Mouse (Mus musculus): ENCODE measurements around the gene En2.

En2 gene

DNA sequence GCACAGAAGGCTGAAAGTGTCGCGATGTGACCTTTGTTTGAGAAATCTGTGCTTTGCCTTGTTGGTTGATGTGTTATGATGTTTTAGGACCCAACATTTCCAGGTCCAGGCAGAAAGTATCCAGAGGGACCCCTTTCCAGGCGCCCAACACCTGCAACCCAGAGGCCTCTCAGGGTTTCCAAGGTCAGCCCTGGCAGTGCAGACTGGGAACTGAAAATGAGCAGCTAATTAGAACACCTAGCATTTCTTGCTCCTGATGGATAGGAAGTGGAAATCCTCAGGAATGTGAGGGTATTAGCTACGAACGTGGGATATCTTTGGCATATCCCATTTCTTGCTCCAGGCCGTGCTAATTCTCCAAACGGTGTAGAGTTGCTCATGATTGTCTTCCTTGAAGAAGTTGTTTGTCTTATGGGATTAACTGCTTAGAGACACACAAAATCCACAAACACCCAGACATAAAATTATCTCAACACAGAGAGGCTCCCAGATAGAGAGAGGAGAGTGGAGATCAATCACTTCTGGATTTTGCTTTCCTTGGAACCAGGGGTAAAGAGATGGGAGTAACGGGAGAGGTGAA is 5.5 kb upstream of the En2 start:
- in situ Hi-C loops (cut with MboI, MseI) = no loop called here

- in situ Hi-C loops (cut with MboI, MseI) = no loop called here
Observed at GRCm38 (mm10) chr5:28161383-28161937, 4.0 kb upstream of the En2 start.

- in situ Hi-C loops (cut with MboI, MseI) = no loop called here
Observed at GRCm38 (mm10) chr5:28161938-28162402, 3.5 kb upstream of the En2 start.

- in situ Hi-C loops (cut with MboI, MseI) = no loop called here
Observed at GRCm38 (mm10) chr5:28163926-28164325, 1.6 kb upstream of the En2 start.

DNA sequence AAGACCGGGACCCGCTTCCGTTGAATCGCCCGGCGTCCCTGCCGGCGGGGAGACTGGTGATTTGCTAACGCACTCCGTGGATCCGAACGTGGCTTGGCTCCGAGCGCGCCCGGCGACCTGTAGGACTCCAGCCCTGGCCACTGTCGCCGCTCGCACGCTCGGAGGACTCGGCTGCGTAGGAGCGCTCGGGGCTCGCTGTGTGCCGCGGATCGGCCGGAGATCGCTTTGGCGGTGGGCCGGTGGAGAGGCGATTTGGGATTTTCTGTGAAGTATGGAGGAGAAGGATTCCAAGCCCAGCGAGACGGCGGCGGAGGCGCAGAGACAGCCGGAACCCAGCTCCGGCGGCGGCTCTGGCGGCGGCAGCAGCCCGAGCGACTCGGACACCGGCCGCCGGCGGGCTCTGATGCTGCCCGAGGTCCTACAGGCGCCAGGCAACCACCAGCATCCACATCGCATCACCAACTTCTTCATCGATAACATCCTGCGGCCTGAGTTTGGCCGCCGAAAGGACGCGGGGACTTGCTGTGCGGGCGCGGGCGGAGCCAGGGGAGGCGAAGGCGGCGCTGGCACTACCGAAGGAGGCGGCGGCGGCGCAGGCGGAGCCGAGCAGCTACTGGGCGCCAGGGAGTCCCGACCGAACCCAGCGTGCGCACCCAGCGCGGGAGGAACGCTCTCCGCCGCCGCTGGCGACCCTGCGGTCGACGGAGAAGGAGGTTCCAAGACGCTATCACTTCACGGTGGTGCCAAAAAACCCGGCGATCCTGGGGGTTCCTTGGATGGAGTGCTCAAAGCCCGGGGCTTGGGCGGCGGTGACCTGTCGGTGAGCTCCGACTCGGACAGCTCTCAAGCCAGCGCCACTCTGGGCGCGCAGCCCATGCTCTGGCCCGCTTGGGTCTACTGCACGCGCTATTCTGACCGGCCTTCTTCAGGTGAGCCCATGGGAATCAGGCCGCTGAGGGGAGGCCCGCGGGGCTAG is 1.1 kb downstream of the En2 start:
- in situ Hi-C loops (cut with MboI, MseI) = no loop called here

DNA sequence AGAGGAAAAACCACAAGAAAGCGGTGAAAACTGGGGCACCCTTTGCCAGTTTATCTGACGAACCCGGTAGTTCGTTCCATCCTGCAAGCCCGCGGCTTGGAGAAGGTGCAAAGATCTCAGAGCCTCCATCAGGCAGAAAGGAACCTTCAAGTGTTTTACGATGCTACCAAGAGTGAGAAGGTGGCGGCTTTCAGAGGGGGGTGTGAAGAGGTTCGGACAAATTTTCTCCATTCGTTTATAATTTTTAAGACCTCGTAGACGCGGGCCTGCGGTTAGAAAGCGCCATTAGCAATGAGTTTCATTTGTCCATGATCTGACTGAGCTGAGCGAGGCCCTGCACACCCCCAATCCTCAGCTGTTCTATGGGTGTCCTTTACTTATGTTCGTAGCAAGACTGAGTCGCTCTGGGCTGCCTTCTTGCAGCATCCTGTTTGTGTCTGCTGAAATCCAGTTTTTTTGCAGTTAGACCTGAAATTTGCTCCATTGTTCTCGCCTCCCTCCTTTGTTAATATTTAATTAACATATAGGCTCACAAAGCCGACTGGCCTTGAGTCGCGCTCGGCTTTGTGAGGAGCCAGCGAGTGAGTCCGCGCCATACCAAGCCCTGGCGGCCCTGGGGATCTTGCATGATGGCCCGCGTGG is 2.2 kb downstream of the En2 start:
- in situ Hi-C loops (cut with MboI, MseI) = no loop called here

GRCm38 (mm10) chr5:28168253-28169165 is 3.0 kb downstream of the En2 start:
- in situ Hi-C loops (cut with MboI, MseI) = no loop called here

- in situ Hi-C loops (cut with MboI, MseI) = no loop called here
Observed at GRCm38 (mm10) chr5:28169166-28169801, 3.8 kb downstream of the En2 start.

- in situ Hi-C loops (cut with MboI, MseI) = no loop called here
Observed at GRCm38 (mm10) chr5:28170081-28170480, 4.6 kb downstream of the En2 start.

- in situ Hi-C loops (cut with MboI, MseI) = no loop called here
Observed at GRCm38 (mm10) chr5:28170892-28171291, 5.4 kb downstream of the En2 start.

- in situ Hi-C loops (cut with MboI, MseI) = no loop called here
Observed at GRCm38 (mm10) chr5:28171667-28172066, 6.2 kb downstream of the En2 start.

DNA sequence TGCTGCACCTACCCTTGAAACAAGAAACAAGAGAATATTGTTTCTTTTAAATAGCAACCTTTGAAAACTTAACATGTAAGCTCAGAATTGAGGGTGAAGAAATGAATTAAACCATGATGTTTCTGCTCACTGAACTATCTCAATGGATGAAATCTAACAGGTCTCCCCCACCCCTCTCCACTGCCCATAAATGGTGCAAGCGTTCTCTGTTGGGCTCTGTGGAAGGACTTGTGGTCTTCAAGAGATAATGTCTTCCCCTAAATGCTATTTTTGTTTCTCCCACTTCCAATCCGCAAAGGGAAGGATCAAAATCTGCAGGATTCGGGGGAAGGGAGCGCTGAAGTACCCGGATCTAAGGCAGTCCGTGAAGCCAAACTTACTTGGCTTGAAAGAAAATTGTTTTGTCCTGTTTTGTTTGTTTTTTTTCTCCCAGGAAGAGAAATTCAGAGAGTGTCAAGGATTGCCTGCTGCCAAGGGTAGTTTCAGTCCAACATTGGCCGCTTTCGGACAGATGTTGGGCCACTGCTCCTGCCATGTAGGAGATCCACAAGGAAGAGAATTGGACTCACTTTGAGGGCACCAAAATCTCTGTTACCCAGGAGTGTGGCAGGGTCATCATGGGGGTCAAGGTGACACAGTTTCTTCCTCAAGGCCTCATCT is 6.9 kb downstream of the En2 start:
- in situ Hi-C loops (cut with MboI, MseI) = no loop called here

DNA sequence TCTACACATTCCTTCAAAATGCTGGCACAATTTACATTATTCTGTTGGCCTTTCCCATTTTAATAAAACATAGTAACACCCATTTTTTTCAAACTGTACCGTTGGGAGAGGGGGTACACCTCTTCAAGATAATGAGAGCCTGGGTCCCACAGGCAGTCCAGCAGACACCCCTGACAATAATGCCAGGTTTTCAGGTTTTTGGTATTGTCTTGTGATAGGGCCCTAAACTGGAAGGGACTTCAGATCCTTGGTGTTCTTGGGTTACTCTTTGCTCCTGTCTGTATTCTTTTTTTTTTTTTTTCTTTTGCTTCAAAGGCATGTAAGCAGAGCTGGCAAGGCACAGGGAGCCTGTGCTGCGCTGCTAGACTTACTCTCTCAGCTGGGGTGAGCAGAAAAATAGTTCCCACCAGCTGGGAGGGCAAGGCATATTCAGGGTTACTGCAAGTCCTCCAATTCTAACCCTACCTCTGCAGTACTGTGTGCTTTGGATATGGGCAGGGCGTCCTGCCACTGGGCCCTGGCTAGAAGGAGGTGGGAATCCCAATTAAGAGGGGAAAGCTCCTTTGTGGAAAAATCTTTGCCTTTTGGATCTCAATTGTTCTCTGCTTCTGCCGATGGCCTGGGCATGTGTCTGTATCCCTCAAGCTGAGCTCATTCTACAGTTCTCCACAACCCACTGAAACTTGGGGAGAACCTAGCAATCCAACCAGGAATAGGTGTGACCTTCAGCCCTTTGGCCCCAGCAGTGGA is 7.6 kb downstream of the En2 start:
- in situ Hi-C loops (cut with MboI, MseI) = no loop called here

DNA sequence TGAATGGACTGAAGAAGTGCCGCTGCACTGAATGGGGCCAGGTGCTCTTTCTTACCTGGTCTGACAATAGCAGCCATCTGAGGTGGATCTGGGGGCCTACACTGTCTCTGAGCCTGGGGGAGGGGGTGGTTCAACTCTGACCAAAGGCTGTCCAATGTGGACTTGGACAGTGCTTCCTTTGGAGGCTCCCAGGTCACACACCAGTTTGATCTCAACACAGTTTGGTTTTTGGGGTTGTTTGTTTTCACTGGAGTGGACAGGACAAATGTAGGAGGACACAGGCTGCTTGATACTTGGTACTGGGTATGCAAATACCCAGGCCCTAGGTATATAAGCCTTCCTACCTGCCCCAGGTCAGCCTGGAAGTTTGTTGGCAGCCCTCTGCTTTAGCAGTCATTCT is 8.2 kb downstream of the En2 start:
- in situ Hi-C loops (cut with MboI, MseI) = no loop called here

GRCm38 (mm10) chr5:28174086-28174485 is 8.6 kb downstream of the En2 start:
- in situ Hi-C loops (cut with MboI, MseI) = no loop called here

GRCm38 (mm10) chr5:28174876-28175569 is 9.5 kb downstream of the En2 start:
- in situ Hi-C loops (cut with MboI, MseI) = no loop called here

GRCm38 (mm10) chr5:28175570-28175919 is 10.1 kb downstream of the En2 start:
- in situ Hi-C loops (cut with MboI, MseI) = no loop called here

GRCm38 (mm10) chr5:28176023-28176422 is 10.5 kb downstream of the En2 start:
- in situ Hi-C loops (cut with MboI, MseI) = no loop called here

GRCm38 (mm10) chr5:28176585-28176984 is 11.1 kb downstream of the En2 start:
- in situ Hi-C loops (cut with MboI, MseI) = no loop called here
